Mouse (Mus musculus): ENCODE measurements at regions not wholly inside any gene's neighbourhood (a gene's known extent, or its start where the extent isn't known, plus 50 kb on each side); places are given as distances from the start of the nearest gene placed in this dataset.

GRCm38 (mm10) chr1:94642296-94642695, 589.9 kb upstream of the Pdcd1 start:
- no peak for ATAC-seq (replicated peaks; ENCODE audit: low FRiP score, low TSS enrichment, poor library complexity, severe bottlenecking)

GRCm38 (mm10) chr1:94658218-94658617, 605.9 kb upstream of the Pdcd1 start:
- no peak for ATAC-seq (replicated peaks; ENCODE audit: low FRiP score, low TSS enrichment, poor library complexity, severe bottlenecking)

- ATAC-seq (replicated peaks; ENCODE audit: low FRiP score, low TSS enrichment, poor library complexity, severe bottlenecking): no peak
These were observed 619.3 kb upstream of the Pdcd1 start for GRCm38 (mm10) chr1:94671641-94672040.

- no peak for ATAC-seq (replicated peaks; ENCODE audit: low FRiP score, low TSS enrichment, poor library complexity, severe bottlenecking)
These were observed 612.9 kb upstream of the Fam174a start for GRCm38 (mm10) chr1:94700517-94700916.

GRCm38 (mm10) chr1:94701688-94702087, 611.7 kb upstream of the Fam174a start:
- ATAC-seq (replicated peaks; ENCODE audit: low FRiP score, low TSS enrichment, poor library complexity, severe bottlenecking): peak; percentile 75

- ATAC-seq (replicated peaks; ENCODE audit: low FRiP score, low TSS enrichment, poor library complexity, severe bottlenecking): no peak
These were observed 600.6 kb upstream of the Fam174a start for GRCm38 (mm10) chr1:94712812-94713211.

- no peak for ATAC-seq (replicated peaks; ENCODE audit: low FRiP score, low TSS enrichment, poor library complexity, severe bottlenecking)
These were observed 595.7 kb upstream of the Fam174a start for GRCm38 (mm10) chr1:94717699-94718098.

GRCm38 (mm10) chr1:94753523-94753922, 559.9 kb upstream of the Fam174a start:
- no peak for ATAC-seq (replicated peaks; ENCODE audit: low FRiP score, low TSS enrichment, poor library complexity, severe bottlenecking)

GRCm38 (mm10) chr1:94789019-94789585, 524.3 kb upstream of the Fam174a start:
- no peak for ATAC-seq (replicated peaks; ENCODE audit: low FRiP score, low TSS enrichment, poor library complexity, severe bottlenecking)

- ATAC-seq (replicated peaks; ENCODE audit: low FRiP score, low TSS enrichment, poor library complexity, severe bottlenecking): peak; percentile 59
These were observed 522.8 kb upstream of the Fam174a start for GRCm38 (mm10) chr1:94790604-94791003.

- ATAC-seq (replicated peaks; ENCODE audit: low FRiP score, low TSS enrichment, poor library complexity, severe bottlenecking): peak; percentile 94
These were observed 522.4 kb upstream of the Fam174a start for GRCm38 (mm10) chr1:94791052-94791451.

- ATAC-seq (replicated peaks; ENCODE audit: low FRiP score, low TSS enrichment, poor library complexity, severe bottlenecking): no peak
These were observed 517.4 kb upstream of the Fam174a start for GRCm38 (mm10) chr1:94796028-94796427.

- ATAC-seq (replicated peaks; ENCODE audit: low FRiP score, low TSS enrichment, poor library complexity, severe bottlenecking): peak; percentile 63
These were observed 509.7 kb upstream of the Fam174a start for GRCm38 (mm10) chr1:94803722-94804121.

GRCm38 (mm10) chr1:94804877-94805276, 508.5 kb upstream of the Fam174a start:
- no peak for ATAC-seq (replicated peaks; ENCODE audit: low FRiP score, low TSS enrichment, poor library complexity, severe bottlenecking)

- ATAC-seq (replicated peaks; ENCODE audit: low FRiP score, low TSS enrichment, poor library complexity, severe bottlenecking): no peak
These were observed 485.8 kb upstream of the Fam174a start for GRCm38 (mm10) chr1:94827628-94828027.

GRCm38 (mm10) chr1:94835982-94836381, 477.4 kb upstream of the Fam174a start:
- peak; percentile 59 for ATAC-seq (replicated peaks; ENCODE audit: low FRiP score, low TSS enrichment, poor library complexity, severe bottlenecking)

- ATAC-seq (replicated peaks; ENCODE audit: low FRiP score, low TSS enrichment, poor library complexity, severe bottlenecking): peak; percentile 84
These were observed 461.9 kb upstream of the Fam174a start for GRCm38 (mm10) chr1:94851522-94851921.

- ATAC-seq (replicated peaks; ENCODE audit: low FRiP score, low TSS enrichment, poor library complexity, severe bottlenecking): peak; percentile 99
These were observed 455.0 kb upstream of the Fam174a start for GRCm38 (mm10) chr1:94858464-94858863.

GRCm38 (mm10) chr1:94868872-94869271, 444.6 kb upstream of the Fam174a start:
- ATAC-seq (replicated peaks; ENCODE audit: low FRiP score, low TSS enrichment, poor library complexity, severe bottlenecking): no peak

GRCm38 (mm10) chr1:94880553-94880952, 432.9 kb upstream of the Fam174a start:
- no peak for ATAC-seq (replicated peaks; ENCODE audit: low FRiP score, low TSS enrichment, poor library complexity, severe bottlenecking)

GRCm38 (mm10) chr1:94904982-94905507, 408.4 kb upstream of the Fam174a start:
- ATAC-seq (replicated peaks; ENCODE audit: low FRiP score, low TSS enrichment, poor library complexity, severe bottlenecking): no peak

GRCm38 (mm10) chr1:94910839-94911238, 402.6 kb upstream of the Fam174a start:
- ATAC-seq (replicated peaks; ENCODE audit: low FRiP score, low TSS enrichment, poor library complexity, severe bottlenecking): no peak

Measured in megakaryocyte-erythroid progenitor cell, adult 5-6 weeks (primary cell).